In the genomic region with DNA sequence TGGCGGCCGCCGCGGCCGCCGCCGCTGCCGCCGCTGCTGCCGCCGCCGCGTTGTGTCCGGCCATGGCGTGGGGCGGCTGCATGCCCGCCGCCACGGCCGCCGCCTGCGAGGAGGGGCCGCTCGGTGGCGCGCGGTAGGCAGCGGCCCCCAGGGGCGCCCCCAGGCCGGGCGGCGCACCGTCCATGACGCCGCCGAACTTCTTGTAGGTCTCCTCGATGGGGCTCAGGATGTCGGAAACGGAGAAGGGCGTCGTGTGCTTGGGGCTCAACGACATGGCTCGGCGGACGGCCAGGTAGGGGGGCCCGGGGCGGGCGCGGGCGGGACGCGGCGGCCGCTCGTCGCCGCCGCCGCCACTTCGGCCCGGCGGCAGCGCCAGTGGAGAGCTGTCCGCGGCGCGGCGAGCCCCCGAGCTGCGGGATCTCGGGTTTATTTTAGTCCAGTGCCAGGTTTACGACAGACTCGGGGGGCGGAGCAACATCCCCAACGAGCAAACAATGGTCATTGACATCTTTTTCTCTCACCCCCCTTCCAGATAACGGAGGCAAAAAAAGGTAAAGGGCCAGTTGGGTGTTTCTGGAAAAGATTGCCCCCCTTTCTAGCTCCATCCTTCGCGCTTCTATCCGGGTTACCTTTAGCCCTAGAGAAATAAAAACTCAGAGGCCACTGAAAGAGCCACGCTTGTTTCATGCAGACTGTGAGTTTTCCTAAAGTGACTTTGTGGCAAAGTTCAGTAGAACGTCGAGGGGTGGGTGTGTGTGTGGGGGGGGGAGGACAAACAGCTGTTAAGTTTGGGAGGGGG, we compare ENCODE assay signal across 9 mouse cellular contexts. TPM values are rescaled to one million over a fixed set of nuclear protein-coding genes. Genes with fewer than 3 reads are reported as not detected.
DNase-seq lines count a peak whose midpoint lies in the region; ATAC-seq and TF ChIP-seq lines count a peak whose summit lies in the region.
"Had no signal": no experiment of that assay in that cellular context is flagged by ENCODE, and none has a peak within 500 bp of the region (broad histone marks: within the 10 kb centered on the region; RNA-seq: fewer than 3 reads in every experiment).

A gene (minus strand): TSS at position 374 of the 799 bp plus-strand sequence.

- no peak for ATAC-seq in embryonic facial prominence, embryonic 12.5 days (ENCODE audit: insufficient number of reproducible peaks, insufficient read depth, low FRiP score, low TSS enrichment)
- peak; percentile 12 for ATAC-seq in hindbrain, postnatal 0 days
- no peak for ATAC-seq in monocyte, adult 5-6 weeks (replicated peaks; ENCODE audit: insufficient number of reproducible peaks, low FRiP score, low TSS enrichment, poor library complexity, severe bottlenecking)
- no peak for ATAC-seq in cerebellum, adult (ENCODE audit: insufficient number of reproducible peaks, low FRiP score, low TSS enrichment)

- peaks cover 27% of the 10 kb centered on the region for H3K27me3 ChIP-seq in spleen, adult 2 months (ENCODE audit: control insufficient read depth, insufficient read depth, low read length)
- peaks cover 55% of the 10 kb centered on the region for H3K27me3 ChIP-seq in embryonic facial prominence, embryonic 12.5 days
- H3K27me3 ChIP-seq in hindbrain, postnatal 0 days (ENCODE audit: insufficient read depth, low read length), result peaks cover 81% of the 10 kb centered on the region

- peak within 1 kb of the TSS; percentile 42 for H3K4me2 ChIP-seq in embryonic facial prominence, embryonic 12.5 days (replicated peaks)
- H3K4me2 ChIP-seq in hindbrain, postnatal 0 days (ENCODE audit: low read depth, low read length), result peak within 1 kb of the TSS; percentile 41

- 3% methylated on average over 81 of the region's 82 CpGs for WGBS in spleen, adult 2 months
- under 1% methylated on average over 75 of the region's 82 CpGs for WGBS in embryonic facial prominence, embryonic 12.5 days
- WGBS in hindbrain, postnatal 0 days, result under 1% methylated on average over 65 of the region's 82 CpGs

- peaks cover 14% of the 10 kb centered on the region for H3K4me1 ChIP-seq in spleen, adult 2 months (ENCODE audit: control insufficient read depth, insufficient read depth, insufficient read length)
- H3K4me1 ChIP-seq in embryonic facial prominence, embryonic 12.5 days, result peaks cover 6% of the 10 kb centered on the region
- H3K4me1 ChIP-seq in hindbrain, postnatal 0 days (ENCODE audit: insufficient read depth, low read length), result no peaks in the 10 kb centered on the region

- H3K9ac ChIP-seq in embryonic facial prominence, embryonic 12.5 days, result 0 out of 2 replicates have a peak within 1 kb of the TSS, but pooled peaks have one; percentile 15
- H3K9ac ChIP-seq in hindbrain, postnatal 0 days (replicated peaks; ENCODE audit: low read length), result no peak within 1 kb of the TSS

- DNase-seq in spleen, adult 2 months (ENCODE audit: low read depth in 1 of 2, low spot score in 2 of 2), result no peak
- no peak for DNase-seq in spleen, postnatal 14 days (ENCODE audit: low spot score in 2 of 2)
- DNase-seq in hindbrain, postnatal 0 days (ENCODE audit: low spot score), result no peak
- peak; percentile 11 for DNase-seq in lung, postnatal 10 days
- DNase-seq in cerebellum, postnatal 4 days (ENCODE audit: low spot score in 2 of 2), result no peak

- no peak for TF ChIP-seq POLR2A in spleen, adult 2 months (IDR thresholded peaks at IDR 0.05; ENCODE audit: low read depth, low read length)

- no peak for TF ChIP-seq CTCF in spleen, adult 2 months (IDR thresholded peaks at IDR 0.05; ENCODE audit: extremely low read depth, insufficient read depth, insufficient read length, insufficient replicate concordance)
- no peak for TF ChIP-seq CTCF in hindbrain, postnatal 0 days (IDR thresholded peaks at IDR 0.05; ENCODE audit: low read depth)

- no peaks in the 10 kb centered on the region for H3K36me3 ChIP-seq in spleen, adult 2 months (ENCODE audit: control insufficient read depth, insufficient read depth, low read length)
- H3K36me3 ChIP-seq in embryonic facial prominence, embryonic 12.5 days, result no peaks in the 10 kb centered on the region
- no peaks in the 10 kb centered on the region for H3K36me3 ChIP-seq in hindbrain, postnatal 0 days (ENCODE audit: insufficient read depth, low read length)

- peak within 1 kb of the TSS; percentile 30; the same call in 1 of the 2 replicates for H3K4me3 ChIP-seq in spleen, adult 2 months (ENCODE audit: extremely low read depth, insufficient read depth, insufficient read length)
- H3K4me3 ChIP-seq in embryonic facial prominence, embryonic 12.5 days, result peak within 1 kb of the TSS; percentile 26
- H3K4me3 ChIP-seq in hindbrain, postnatal 0 days (ENCODE audit: low read length), result peak within 1 kb of the TSS; percentile 26

- no peaks in the 10 kb centered on the region for H3K9me3 ChIP-seq in embryonic facial prominence, embryonic 12.5 days
- no peaks in the 10 kb centered on the region for H3K9me3 ChIP-seq in hindbrain, postnatal 0 days (ENCODE audit: low read length)

- no peak within 1 kb of the TSS for H3K27ac ChIP-seq in spleen, adult 2 months (ENCODE audit: insufficient read depth, low read length)
- no peak within 1 kb of the TSS for H3K27ac ChIP-seq in embryonic facial prominence, embryonic 12.5 days
- no peak within 1 kb of the TSS for H3K27ac ChIP-seq in hindbrain, postnatal 0 days
- H3K27ac ChIP-seq: macrophage had no signal

RNA-seq across cellular contexts. Expression of the gene that starts here (rescaled TPM):
- polyA plus RNA-seq in spleen, adult 2 months (2012; rRNA removed), result not detected in 2 replicates
- polyA plus RNA-seq in embryonic facial prominence, embryonic 12.5 days (2016; fragmentation: Nextera tagmentation; extraction: Ambion mirVana), result 0.42 and 0.55 TPM in 2 replicates
- total RNA-seq in hindbrain, postnatal 0 days (2014; rRNA removed), result 0.42 TPM in 1 of 2 replicates, not detected in the other
- polyA plus RNA-seq in hindbrain, postnatal 0 days (2015; fragmentation: Nextera tagmentation; extraction: Ambion mirVana), result not detected in 2 replicates
- total RNA-seq in monocyte, adult 5-6 weeks (2017), result not detected in 3 replicates
- polyA plus RNA-seq: macrophage had no signal

Comparison
In these comparisons a context has a peak if more than half of its experiments do, and no peak if none do; other contexts are left out.
1. Peak in ATAC-seq, H3K4me3 ChIP-seq and H3K4me2 ChIP-seq in hindbrain, postnatal 0 days; RNA of the gene not detected or under 1 TPM.